ENCODE assay signal across 19 mouse cellular contexts in genomic region chr3:64791245-64791591, GRCm38 (mm10). TPM values are rescaled to one million over a fixed set of nuclear protein-coding genes. Genes with fewer than 3 reads are reported as not detected.
DNase-seq lines count a peak whose midpoint lies in the region; ATAC-seq and TF ChIP-seq lines count a peak whose summit lies in the region.
"Had no signal": no experiment of that assay in that cellular context is flagged by ENCODE, and none has a peak within 500 bp of the region (broad histone marks: within the 10 kb centered on the region; RNA-seq: fewer than 3 reads in every experiment).

No protein-coding gene starts in this region.

- H3K27me3 ChIP-seq in lung, embryonic 14.5 days (ENCODE audit: insufficient read depth, low read length) = no peaks in the 10 kb centered on the region; the same call in 1 of the 2 replicates
- 0 out of 2 replicates have a peak, but pooled peaks cover 3% of the 10 kb centered on the region for H3K27me3 ChIP-seq in hindbrain, embryonic 15.5 days
- H3K27me3 ChIP-seq in neural tube, embryonic 15.5 days (replicated peaks) = 0 out of 2 replicates have a peak, but pooled peaks cover 3% of the 10 kb centered on the region
- H3K27me3 ChIP-seq: lung, embryonic 15.5 days had no signal

- H3K36me3 ChIP-seq in lung, embryonic 14.5 days (ENCODE audit: insufficient read depth) = no peaks in the 10 kb centered on the region
- H3K36me3 ChIP-seq in hindbrain, embryonic 15.5 days = no peaks in the 10 kb centered on the region
- H3K36me3 ChIP-seq in neural tube, embryonic 15.5 days = no peaks in the 10 kb centered on the region
- H3K36me3 ChIP-seq: embryonic facial prominence, embryonic 13.5 days; lung, embryonic 15.5 days had no signal

- no peak for DNase-seq in cerebellum, postnatal 14 days
- DNase-seq in lung, embryonic 14.5 days = no peak
- DNase-seq in lung, postnatal 36 days = no peak
- no peak for DNase-seq in testis, postnatal 10 days (ENCODE audit: low spot score)
- DNase-seq in layer of hippocampus, postnatal 10 days (ENCODE audit: low spot score in 2 of 2) = no peak

- H3K27ac ChIP-seq in lung, embryonic 14.5 days (ENCODE audit: low read depth) = no peak overlapping the region
- no peak overlapping the region for H3K27ac ChIP-seq in hindbrain, embryonic 15.5 days (replicated peaks)
- H3K27ac ChIP-seq in neural tube, embryonic 15.5 days (replicated peaks) = no peak overlapping the region
- H3K27ac ChIP-seq: embryonic facial prominence, embryonic 13.5 days; lung, embryonic 15.5 days had no signal

- WGBS in lung, embryonic 14.5 days = 45% methylated on average over 6 of the region's 6 CpGs
- 51% methylated on average over 6 of the region's 6 CpGs for WGBS in hindbrain, embryonic 15.5 days
- WGBS in neural tube, embryonic 15.5 days = 54% methylated on average over 6 of the region's 6 CpGs

- no peaks in the 10 kb centered on the region for H3K4me1 ChIP-seq in lung, embryonic 14.5 days (ENCODE audit: insufficient read depth)
- H3K4me1 ChIP-seq in hindbrain, embryonic 15.5 days (replicated peaks) = no peaks in the 10 kb centered on the region
- H3K4me1 ChIP-seq in neural tube, embryonic 15.5 days = no peaks in the 10 kb centered on the region
- H3K4me1 ChIP-seq: embryonic facial prominence, embryonic 13.5 days; lung, embryonic 15.5 days had no signal

- 0 out of 2 replicates have a peak, but pooled peaks have one; percentile 45 for ATAC-seq in cerebellum, adult (ENCODE audit: insufficient number of reproducible peaks, low FRiP score, low TSS enrichment)
- peak; percentile 38 for ATAC-seq in lung, embryonic 14.5 days (ENCODE audit: insufficient read depth)
- peak; percentile 38; the same call in 1 of the 2 replicates for ATAC-seq in hindbrain, embryonic 15.5 days (ENCODE audit: low FRiP score, low read depth)
- ATAC-seq in neural tube, embryonic 15.5 days (ENCODE audit: low FRiP score) = peak; percentile 65
- ATAC-seq: intestine, embryonic 16.5 days had no signal

- no peak for TF ChIP-seq CTCF in lung, embryonic 14.5 days (IDR thresholded peaks at IDR 0.05; ENCODE audit: low read depth)

- H3K9ac ChIP-seq in lung, embryonic 14.5 days = no peak overlapping the region
- H3K9ac ChIP-seq in hindbrain, embryonic 15.5 days = no peak overlapping the region
- H3K9ac ChIP-seq in neural tube, embryonic 15.5 days (replicated peaks) = no peak overlapping the region
- H3K9ac ChIP-seq: embryonic facial prominence, embryonic 13.5 days; lung, embryonic 15.5 days had no signal

- H3K4me2 ChIP-seq in lung, embryonic 14.5 days = no peak overlapping the region
- H3K4me2 ChIP-seq in hindbrain, embryonic 15.5 days = no peak overlapping the region
- H3K4me2 ChIP-seq in neural tube, embryonic 15.5 days = no peak overlapping the region
- H3K4me2 ChIP-seq: embryonic facial prominence, embryonic 13.5 days; lung, embryonic 15.5 days had no signal

- H3K4me3 ChIP-seq in lung, embryonic 14.5 days (ENCODE audit: low read depth, low read length) = no peak overlapping the region
- H3K4me3 ChIP-seq in hindbrain, embryonic 15.5 days = no peak overlapping the region
- H3K4me3 ChIP-seq in neural tube, embryonic 15.5 days (replicated peaks) = no peak overlapping the region
- H3K4me3 ChIP-seq: embryonic facial prominence, embryonic 13.5 days; lung, embryonic 15.5 days had no signal

- no peaks in the 10 kb centered on the region for H3K9me3 ChIP-seq in lung, embryonic 14.5 days (ENCODE audit: low read depth, low read length)
- no peaks in the 10 kb centered on the region for H3K9me3 ChIP-seq in hindbrain, embryonic 15.5 days
- H3K9me3 ChIP-seq in neural tube, embryonic 15.5 days (replicated peaks) = no peaks in the 10 kb centered on the region
- H3K9me3 ChIP-seq: embryonic facial prominence, embryonic 13.5 days; lung, embryonic 15.5 days had no signal

RNA-seq across cellular contexts. Expression of gene Vmn2r7, which starts 53.3 kb away (rescaled TPM):
- polyA plus RNA-seq in lung, embryonic 14.5 days (2014; fragmentation: Nextera tagmentation; extraction: Ambion mirVana) = not detected in 2 replicates
- polyA plus RNA-seq in hindbrain, embryonic 15.5 days (2015; fragmentation: Nextera tagmentation; extraction: Ambion mirVana) = not detected in 2 replicates
- polyA plus RNA-seq in neural tube, embryonic 15.5 days (2015; fragmentation: Nextera tagmentation; extraction: Ambion mirVana) = not detected in 2 replicates
- total RNA-seq in layer of hippocampus, postnatal 10 days (2021) = not detected
- total RNA-seq: adrenal gland, postnatal 4 days; gastrocnemius, postnatal 10 days; heart, postnatal 14 days; layer of hippocampus, postnatal 25 days; left cerebral cortex, postnatal 25 days; liver, adult 2 months had no signal
- polyA plus RNA-seq: embryonic facial prominence, embryonic 13.5 days; intestine, embryonic 16.5 days; liver, adult 2 months; lung, embryonic 15.5 days; stomach, embryonic 14.5 days; thymus, postnatal 0 days had no signal
